Mouse (Mus musculus) hindlimb bud, embryonic 11.5 days (tissue): ENCODE measurements at regions not wholly inside any gene's neighbourhood (a gene's known extent, or its start where the extent isn't known, plus 50 kb on each side); places are given as distances from the start of the nearest gene placed in this dataset.
"Not testable (repeated sequence)": the region's sequence is repeated elsewhere in the genome, so short reads cannot be mapped to it uniquely, and the experiment has no call there.

ENCODE experiments used
- DNase-seq: peaks from one replicate; pipeline ENCODE4 v3.0.0-alpha.2; 2012; ENCODE audit warnings: low read depth, low spot score; ENCODE audit errors: extremely low spot score

GRCm38 (mm10) chr12:119102106-119102505 lies 135.9 kb upstream of the Abcb5 start:
- not testable (repeated sequence) for DNase-seq

DNA sequence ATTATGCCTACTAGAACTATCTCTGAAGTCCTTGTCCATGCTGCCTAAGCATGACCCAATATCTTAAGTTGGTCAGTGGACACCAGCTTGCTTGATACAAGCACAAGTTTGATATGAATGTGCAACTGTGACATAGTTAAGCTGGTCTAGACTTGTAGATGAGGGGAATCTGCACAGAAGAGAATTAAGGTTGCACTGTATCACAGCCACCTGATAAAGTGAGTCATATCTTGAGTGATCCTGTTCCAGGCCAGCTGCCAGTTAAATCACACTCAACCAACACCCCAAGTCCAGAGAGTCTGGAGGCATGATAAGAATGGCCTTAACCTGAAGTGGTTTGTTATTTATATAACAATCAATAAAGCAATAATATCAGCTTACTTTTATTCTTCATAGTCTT lies 133.5 kb upstream of the Abcb5 start:
- no peak for DNase-seq

DNA sequence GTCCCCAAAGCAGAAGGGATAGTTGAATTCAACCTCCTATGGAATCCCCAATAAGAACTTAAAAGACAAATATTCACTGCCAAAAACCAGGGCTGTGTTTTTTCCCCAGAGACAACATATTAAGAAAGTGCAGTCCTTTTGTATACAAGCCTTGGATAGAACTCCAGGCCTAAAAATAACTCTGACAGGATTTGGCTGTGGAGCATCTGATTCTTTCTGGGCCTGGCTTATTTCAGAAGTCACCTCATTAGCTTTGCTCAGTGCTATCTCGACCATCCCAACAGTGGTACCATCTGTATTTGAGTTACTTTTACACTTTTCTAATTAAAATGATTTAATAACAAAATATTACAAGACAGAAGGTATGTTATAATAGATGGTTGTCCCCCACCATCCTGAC lies 131.6 kb upstream of the Abcb5 start:
- DNase-seq, result no peak

GRCm38 (mm10) chr12:119094314-119094713 lies 128.1 kb upstream of the Abcb5 start:
- no peak for DNase-seq

GRCm38 (mm10) chr12:119093402-119093801 lies 127.2 kb upstream of the Abcb5 start:
- DNase-seq, result no peak

DNA sequence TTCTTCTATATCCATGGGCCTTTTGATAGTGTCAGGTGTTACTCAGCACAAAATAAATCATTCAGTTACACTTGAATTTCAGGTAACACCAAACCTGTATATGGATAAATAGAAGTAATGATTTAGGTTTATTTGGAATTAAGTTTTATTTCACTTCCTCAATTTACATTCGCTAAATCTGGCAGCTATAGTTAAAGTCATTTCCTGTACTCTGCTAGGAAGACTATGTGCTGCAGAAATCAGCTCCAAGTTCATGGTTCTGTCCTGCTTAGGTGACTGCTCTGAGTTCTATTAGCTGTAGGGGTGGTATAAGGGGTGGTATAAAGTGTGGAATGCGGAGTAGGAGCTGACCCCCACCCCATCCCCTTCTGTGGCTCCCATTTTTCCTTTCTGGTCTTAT lies 123.1 kb upstream of the Abcb5 start:
- no peak for DNase-seq

DNA sequence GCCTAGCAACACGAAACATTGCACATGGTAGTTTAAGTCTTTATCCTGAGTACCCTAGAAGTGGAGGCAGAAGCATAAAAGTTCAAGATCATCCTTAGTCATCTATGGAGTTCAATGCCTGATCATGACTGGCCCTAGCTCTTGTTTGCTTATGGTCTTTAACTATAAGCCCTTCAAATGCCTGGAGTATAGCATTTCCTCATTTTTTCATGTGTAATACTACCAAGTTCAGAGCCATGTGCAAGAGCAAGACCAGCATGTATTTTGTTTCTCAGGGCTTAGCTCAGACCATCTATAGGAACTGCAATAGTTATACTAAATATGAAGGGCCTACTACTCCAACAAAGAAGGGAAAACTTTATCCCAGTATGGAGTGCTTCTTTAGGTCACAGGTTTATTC lies 122.4 kb upstream of the Abcb5 start:
- DNase-seq, result no peak

- DNase-seq, result no peak
Observed at GRCm38 (mm10) chr12:119084814-119085213, 118.6 kb upstream of the Abcb5 start.

GRCm38 (mm10) chr12:119082781-119083180 lies 116.6 kb upstream of the Abcb5 start:
- DNase-seq, result no peak

GRCm38 (mm10) chr12:119075825-119076224 lies 109.6 kb upstream of the Abcb5 start:
- no peak for DNase-seq

DNA sequence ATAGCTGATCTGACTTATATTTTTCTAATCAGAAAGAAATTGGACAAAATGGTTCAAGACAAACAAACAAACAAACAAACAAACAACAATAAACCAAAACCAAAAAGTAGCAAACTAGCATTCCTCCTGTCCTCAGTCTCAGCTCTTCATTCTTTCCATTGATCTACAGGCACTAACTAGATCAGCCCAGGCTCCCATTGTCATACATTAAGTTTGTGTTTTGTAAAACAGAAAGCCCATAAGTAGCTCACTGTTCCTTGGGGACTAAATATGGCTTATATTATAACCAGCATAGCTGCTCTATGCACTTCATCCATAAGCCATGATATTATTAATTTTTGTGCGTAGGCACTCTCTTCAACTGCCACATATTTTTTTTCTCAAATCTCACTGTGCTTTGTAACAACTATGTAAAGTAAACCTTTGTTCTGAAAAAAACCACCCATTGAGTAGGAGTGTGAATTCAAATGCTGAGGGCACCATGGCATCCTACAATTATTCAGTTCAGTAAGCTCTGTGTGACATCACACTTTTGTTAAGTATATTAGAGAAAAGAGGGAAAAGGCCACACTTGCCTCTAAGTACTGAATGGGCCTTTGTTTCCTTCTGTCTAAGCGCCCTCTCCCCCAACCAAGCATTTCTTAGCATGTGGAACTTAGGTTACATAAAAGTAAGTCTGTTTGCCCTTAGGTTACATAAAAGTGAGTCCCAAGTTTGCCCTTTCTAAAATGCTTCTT lies 108.7 kb upstream of the Abcb5 start:
- DNase-seq, result no peak

DNA sequence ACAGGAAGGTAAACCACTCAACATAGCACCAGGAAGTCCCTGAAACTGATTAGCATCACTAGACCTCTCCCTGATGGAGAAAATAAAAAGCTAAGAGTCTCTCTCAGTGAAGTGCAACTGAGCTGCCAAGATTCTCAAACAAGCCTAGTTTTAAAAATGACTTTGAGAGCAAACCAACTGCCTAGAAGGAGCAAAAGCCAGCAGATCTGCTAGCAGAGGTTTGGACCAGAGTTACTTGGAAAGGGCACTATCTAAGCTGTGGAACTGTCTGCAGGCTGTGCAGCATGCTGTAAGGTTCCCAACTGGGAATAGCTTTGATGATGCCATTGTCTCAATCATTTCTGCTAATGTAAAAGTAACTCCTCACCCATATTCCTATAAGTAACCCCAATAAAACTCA lies 107.9 kb upstream of the Abcb5 start:
- no peak for DNase-seq

GRCm38 (mm10) chr12:119070963-119071362 lies 104.7 kb upstream of the Abcb5 start:
- no peak for DNase-seq

- DNase-seq, result no peak
Observed at GRCm38 (mm10) chr12:119070446-119070845, 104.2 kb upstream of the Abcb5 start.

DNA sequence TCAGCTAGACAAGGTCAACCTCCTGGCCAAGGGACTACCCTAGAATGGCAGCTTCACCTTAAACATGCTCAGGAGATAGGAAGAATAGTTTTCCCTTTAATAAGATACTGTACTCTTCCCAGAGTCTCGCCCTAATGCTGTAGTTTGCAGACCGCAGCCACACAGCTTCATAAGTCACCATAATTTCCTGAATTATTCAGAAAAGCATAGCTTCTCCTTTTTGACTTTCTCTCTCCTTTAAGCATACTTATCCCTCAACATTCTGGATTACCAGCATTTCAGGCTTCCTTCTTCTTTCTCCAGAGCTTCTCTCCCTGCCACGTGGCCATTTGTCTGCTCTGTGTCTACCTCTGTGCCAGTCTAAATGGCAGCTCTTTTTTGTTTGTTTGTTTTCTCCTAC lies 103.5 kb upstream of the Abcb5 start:
- DNase-seq, result no peak

DNA sequence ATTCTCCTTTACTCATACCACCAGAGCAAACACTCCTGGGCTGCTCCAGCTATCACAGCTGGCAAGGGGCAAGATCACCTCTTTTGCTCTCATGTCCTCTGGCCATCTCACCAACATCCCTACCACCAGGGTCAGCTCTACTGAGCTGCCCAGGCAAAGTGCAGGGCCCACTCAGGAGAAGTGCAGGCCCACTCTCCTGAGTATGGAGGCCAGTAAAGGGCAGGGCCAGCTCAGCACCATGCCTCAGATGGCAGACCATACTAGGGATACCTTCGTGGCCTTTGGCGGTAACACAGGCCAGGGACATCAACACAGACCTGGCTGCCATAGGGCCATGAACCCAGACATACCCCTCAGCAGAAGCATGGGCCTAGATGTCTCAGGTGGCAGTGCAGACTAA lies 101.9 kb upstream of the Abcb5 start:
- DNase-seq, result no peak

- no peak for DNase-seq
Observed at GRCm38 (mm10) chr12:119062931-119063330, 96.7 kb upstream of the Abcb5 start.

DNA sequence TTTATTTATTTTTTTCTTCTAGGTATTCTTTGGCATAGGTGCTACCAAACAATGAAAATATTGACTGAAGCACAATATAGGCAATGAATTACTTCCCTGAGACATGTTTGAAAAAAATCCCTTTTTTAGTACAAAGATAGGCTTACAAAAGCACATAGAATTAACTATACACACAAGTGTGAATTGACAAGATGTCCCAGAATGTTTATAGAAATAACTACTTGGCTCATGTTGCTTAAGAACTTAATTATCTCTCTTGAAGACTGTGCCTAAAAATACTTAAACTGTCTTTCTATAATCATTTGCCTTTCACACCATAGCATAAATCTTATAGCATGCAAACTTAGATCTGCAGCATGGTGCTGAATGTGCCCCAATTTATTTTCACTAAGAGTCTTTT lies 96.3 kb upstream of the Abcb5 start:
- no peak for DNase-seq

- DNase-seq, result no peak
Observed at GRCm38 (mm10) chr12:119054560-119054959, 88.3 kb upstream of the Abcb5 start.

- no peak for DNase-seq
Observed at GRCm38 (mm10) chr12:119051692-119052379, 85.6 kb upstream of the Abcb5 start.

- no peak for DNase-seq
Observed at GRCm38 (mm10) chr12:119038306-119038705, 72.1 kb upstream of the Abcb5 start.

- no peak for DNase-seq
Observed at GRCm38 (mm10) chr12:119034828-119035227, 68.6 kb upstream of the Abcb5 start.

DNA sequence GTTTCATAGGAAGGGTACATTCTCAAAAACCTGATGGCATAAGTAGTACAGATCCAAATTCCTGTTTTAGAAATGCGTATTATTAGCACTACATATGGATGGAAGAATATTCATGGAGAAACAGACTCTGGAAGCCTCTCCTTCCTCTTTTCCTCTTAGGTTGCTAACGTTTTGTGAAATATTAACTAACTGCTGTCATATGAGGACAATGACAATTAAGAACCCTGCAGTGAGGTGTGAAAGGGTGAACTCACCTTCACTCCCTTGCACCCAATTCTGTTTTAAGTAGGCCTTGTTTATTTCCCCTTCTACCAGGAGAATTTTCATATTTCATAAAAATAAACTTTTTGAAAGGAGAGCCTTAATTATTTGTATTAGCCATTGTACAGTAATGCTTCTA lies 62.5 kb upstream of the Abcb5 start:
- no peak for DNase-seq
